Comparison of ENCODE assay signal across 29 mouse cellular contexts in genomic region chr2:110319949-110320348, GRCm38 (mm10). TPM values are rescaled to one million over a fixed set of nuclear protein-coding genes. Genes with fewer than 3 reads are reported as not detected.
DNase-seq lines count a peak whose midpoint lies in the region; ATAC-seq and TF ChIP-seq lines count a peak whose summit lies in the region.
"Had no signal": no experiment of that assay in that cellular context is flagged by ENCODE, and none has a peak within 500 bp of the region (broad histone marks: within the 10 kb centered on the region; RNA-seq: fewer than 3 reads in every experiment).

No protein-coding gene starts in this region.

- H3K4me3 ChIP-seq in gastrocnemius, adult 2 months = no peak overlapping the region
- H3K4me3 ChIP-seq in kidney, postnatal 0 days (replicated peaks; ENCODE audit: low read depth, low read length) = no peak overlapping the region
- H3K4me3 ChIP-seq: embryonic facial prominence, embryonic 15.5 days; forebrain, embryonic 15.5 days; hindbrain, embryonic 12.5 days; kidney, embryonic 15.5 days; limb, embryonic 15.5 days; neural tube, embryonic 13.5 days had no signal

- no peaks in the 10 kb centered on the region for H3K36me3 ChIP-seq in kidney, postnatal 0 days (ENCODE audit: insufficient read depth, low read length)
- H3K36me3 ChIP-seq: embryonic facial prominence, embryonic 15.5 days; forebrain, embryonic 15.5 days; G1E; hindbrain, embryonic 12.5 days; kidney, embryonic 15.5 days; limb, embryonic 15.5 days; neural tube, embryonic 13.5 days had no signal

- no peaks in the 10 kb centered on the region for H3K27me3 ChIP-seq in kidney, postnatal 0 days (ENCODE audit: insufficient read depth, low read length)
- H3K27me3 ChIP-seq: CH12.LX; embryonic facial prominence, embryonic 15.5 days; forebrain, embryonic 15.5 days; hindbrain, embryonic 12.5 days; kidney, embryonic 15.5 days; limb, embryonic 15.5 days; neural tube, embryonic 13.5 days had no signal

- no peak overlapping the region for H3K9ac ChIP-seq in kidney, postnatal 0 days (ENCODE audit: low read depth, low read length)
- H3K9ac ChIP-seq: embryonic facial prominence, embryonic 15.5 days; forebrain, embryonic 15.5 days; hindbrain, embryonic 12.5 days; kidney, embryonic 15.5 days; limb, embryonic 15.5 days; neural tube, embryonic 13.5 days had no signal

- no peaks in the 10 kb centered on the region for H3K4me1 ChIP-seq in kidney, postnatal 0 days (replicated peaks; ENCODE audit: insufficient read depth, low read length)
- H3K4me1 ChIP-seq: embryonic facial prominence, embryonic 15.5 days; forebrain, embryonic 15.5 days; hindbrain, embryonic 12.5 days; kidney, embryonic 15.5 days; limb, embryonic 15.5 days; neural tube, embryonic 13.5 days had no signal

- intact Hi-C loops in gastrocnemius, adult 2 months (cut with DNase I) = loop anchor here (5.0 kb wide), 1 partner anchor 42 kb away; the partner anchor contains the start of gene Fibin

- TF ChIP-seq POLR2A in brain, embryonic 14.5 days (IDR thresholded peaks at IDR 0.05; ENCODE audit: borderline replicate concordance, extremely low read depth, insufficient read depth, insufficient read length, poor library complexity, severe bottlenecking) = no peak

- 60% methylated on average over 4 of the region's 4 CpGs for WGBS in kidney, postnatal 0 days

- H3K4me2 ChIP-seq in kidney, postnatal 0 days (ENCODE audit: low read length) = no peak overlapping the region
- H3K4me2 ChIP-seq: embryonic facial prominence, embryonic 15.5 days; forebrain, embryonic 15.5 days; hindbrain, embryonic 12.5 days; kidney, embryonic 15.5 days; limb, embryonic 15.5 days; neural tube, embryonic 13.5 days had no signal

- TF ChIP-seq CTCF in gastrocnemius, adult 2 months (IDR thresholded peaks at IDR 0.05) = no peak
- no peak for TF ChIP-seq CTCF in kidney, postnatal 0 days (IDR thresholded peaks at IDR 0.05; ENCODE audit: low read depth)
- TF ChIP-seq CTCF in brain, embryonic 14.5 days (IDR thresholded peaks at IDR 0.05; ENCODE audit: borderline replicate concordance, extremely low read depth, insufficient read depth, insufficient read length) = no peak

- no peak for ATAC-seq in kidney, postnatal 0 days (replicated peaks; ENCODE audit: low FRiP score, low read depth)
- ATAC-seq: forebrain, embryonic 15.5 days; intestine, postnatal 0 days had no signal

- H3K27ac ChIP-seq in gastrocnemius, adult 2 months = peak overlapping the region; percentile 46
- no peak overlapping the region for H3K27ac ChIP-seq in kidney, postnatal 0 days
- H3K27ac ChIP-seq: embryonic facial prominence, embryonic 15.5 days; forebrain, embryonic 15.5 days; hindbrain, embryonic 12.5 days; kidney, embryonic 15.5 days; limb, embryonic 15.5 days; neural tube, embryonic 13.5 days had no signal

- no peaks in the 10 kb centered on the region for H3K9me3 ChIP-seq in kidney, postnatal 0 days (replicated peaks; ENCODE audit: low read length)
- H3K9me3 ChIP-seq: embryonic facial prominence, embryonic 15.5 days; forebrain, embryonic 15.5 days; G1E; hindbrain, embryonic 12.5 days; kidney, embryonic 15.5 days; limb, embryonic 15.5 days; neural tube, embryonic 13.5 days had no signal

- DNase-seq in gastrocnemius, adult 2 months = no peak
- DNase-seq in gastrocnemius, postnatal 4 days (ENCODE audit: low spot score in 2 of 2) = no peak
- peak; percentile 36 for DNase-seq in kidney, postnatal 0 days (ENCODE audit: low spot score)
- DNase-seq in kidney, adult 18-20 months = no peak
- peak; percentile 6 for DNase-seq in NIH3T3 (ENCODE audit: low read depth)
- DNase-seq in brain, embryonic 14.5 days (ENCODE audit: low read depth) = peak; percentile 8
- DNase-seq in layer of hippocampus, adult 9-11 months = no peak
- DNase-seq: adrenal gland, adult 2 months; B cell, adult 2 months; cerebellum, adult 8-10 months; cerebellum, postnatal 36 days; embryo, embryonic 11 days; kidney, postnatal 4 days; lung, postnatal 14 days; midbrain, embryonic 14.5 days; retina, postnatal 1 day; right cerebral cortex, postnatal 25 days; thymus, postnatal 14 days had no signal

RNA-seq across cellular contexts. Expression of gene Bbox1, which starts 5.6 kb away (rescaled TPM):
- total RNA-seq in gastrocnemius, adult 2 months (2021) = under 1 TPM in 1 of 2 experiments, not detected in 1; 0.08 TPM
- under 1 TPM; 0.59 to 0.62 TPM for total RNA-seq in gastrocnemius, postnatal 4 days (2021)
- polyA plus RNA-seq in kidney, postnatal 0 days (2015; fragmentation: Nextera tagmentation; extraction: Ambion mirVana) = 0.17 and 0.26 TPM in 2 replicates
- 0.08 and 0.14 TPM in 2 replicates for polyA plus RNA-seq in brain, embryonic 14.5 days (2012; rRNA removed)
- total RNA-seq: CH12.LX; megakaryocyte-erythroid progenitor cell, adult 5-6 weeks had no signal
- polyA plus RNA-seq: adrenal gland, adult 2 months; G1E; hindbrain, embryonic 12.5 days; neural tube, embryonic 13.5 days; spleen, adult 2 months had no signal

RNA-seq across cellular contexts. Expression of gene Fibin, which starts 43.0 kb away (rescaled TPM):
- 10 to 100 TPM; 21.1 to 24.1 TPM for total RNA-seq in gastrocnemius, adult 2 months (2021)
- total RNA-seq in gastrocnemius, postnatal 4 days (2021) = 10 to 100 TPM; 38.6 to 41.8 TPM
- polyA plus RNA-seq in kidney, postnatal 0 days (2015; fragmentation: Nextera tagmentation; extraction: Ambion mirVana) = 33.7 and 37.0 TPM in 2 replicates
- polyA plus RNA-seq in brain, embryonic 14.5 days (2012; rRNA removed) = 3.1 and 4.1 TPM in 2 replicates
- total RNA-seq: CH12.LX; G1E; megakaryocyte-erythroid progenitor cell, adult 5-6 weeks had no signal
- polyA plus RNA-seq: G1E had no signal

Comparison
In these comparisons a context has a peak if more than half of its experiments do, and no peak if none do; other contexts are left out.
1. DNase-seq: peak in kidney, postnatal 0 days (single experiment), NIH3T3 (single experiment) and brain, embryonic 14.5 days (single experiment); none in gastrocnemius, adult 2 months (single experiment), gastrocnemius, postnatal 4 days (0 of 2), kidney, adult 18-20 months (single experiment) and layer of hippocampus, adult 9-11 months (single experiment).